Mouse (Mus musculus) lung, embryonic 15.5 days (tissue): ENCODE measurements around the gene Rabggta. TPM values are rescaled to one million over a fixed set of nuclear protein-coding genes. Genes with fewer than 3 reads are reported as not detected.

ENCODE experiments used
- ATAC-seq: fragments of 200-750 bp; cut with Nextera tagmentation; 2 replicates; pipeline ENCODE4 v1.8.0; 2017; ENCODE audit warnings: moderate number of reproducible peaks, borderline replicate concordance; ENCODE audit not compliant: low FRiP score, low TSS enrichment; ENCODE audit errors: extremely low read depth
- H3K27ac ChIP-seq: fragments of 300-500 bp; sonication (generic); 2 replicates; pipeline ENCODE4 v1.5.1; 2015; ENCODE audit warnings: moderate library complexity, mild to moderate bottlenecking, inconsistent platforms
- H3K27me3 ChIP-seq: fragments of 300-500 bp; sonication (generic); 2 replicates; pipeline ENCODE4 v1.6.1; 2015; ENCODE audit warnings: inconsistent platforms
- H3K36me3 ChIP-seq: fragments of 300-500 bp; sonication (generic); 2 replicates; pipeline ENCODE4 v1.6.1; 2015; ENCODE audit warnings: inconsistent platforms
- H3K4me1 ChIP-seq: fragments of 300-500 bp; sonication (generic); 2 replicates; pipeline ENCODE4 v1.6.1; 2015; ENCODE audit warnings: inconsistent platforms
- H3K4me2 ChIP-seq: fragments of 300-500 bp; sonication (generic); 2 replicates; pipeline ENCODE4 v1.6.1; 2015; ENCODE audit warnings: inconsistent platforms, mild to moderate bottlenecking, moderate library complexity
- H3K4me3 ChIP-seq: fragments of 300-500 bp; sonication (generic); 2 replicates; pipeline ENCODE4 v1.5.1; 2015; ENCODE audit warnings: mild to moderate bottlenecking, inconsistent platforms
- H3K9ac ChIP-seq: fragments of 300-500 bp; sonication (generic); 2 replicates; pipeline ENCODE4 v1.6.1; 2015; ENCODE audit warnings: inconsistent platforms
- H3K9me3 ChIP-seq: fragments of 300-500 bp; sonication (generic); 2 replicates; pipeline ENCODE4 v1.6.1; 2016; ENCODE audit warnings: inconsistent platforms
- WGBS: fragments of 180-500 bp; shearing (Covaris S2); methylation state at CpG from one replicate; pipeline ENCODE4 v1.1.7; 2015; 5-methylcytosine and 5-hydroxymethylcytosine counted together
- polyA plus RNA-seq: library from polyadenylated mRNA; unstranded; fragments of >200 nt; fragmentation: Nextera tagmentation; extraction: Ambion mirVana; gene quantifications from 2 replicates; pipeline ENCODE4 v1.2.1, GENCODE M21; 2015

The Rabggta gene
- polyA plus RNA-seq, 1 experiment from 2014 or later: 31.8 TPM

DNA sequence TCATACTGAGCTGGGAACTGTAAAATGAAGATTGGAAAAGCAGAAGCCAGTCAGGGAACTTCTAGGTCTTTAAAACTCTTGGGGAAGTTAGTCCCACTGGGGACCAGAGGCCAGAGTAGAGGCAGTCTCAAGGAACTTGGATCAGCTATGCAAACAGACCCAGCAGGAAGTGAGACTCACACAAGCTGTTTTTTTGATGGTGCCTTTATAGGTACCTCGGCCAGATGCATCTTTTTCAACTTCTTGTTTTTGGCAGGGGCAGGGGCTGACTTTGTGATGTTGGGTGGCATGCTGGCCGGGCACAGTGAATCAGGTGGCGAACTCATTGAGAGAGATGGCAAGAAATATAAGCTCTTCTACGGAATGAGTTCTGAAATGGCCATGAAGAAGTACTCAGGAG lies 44.4 kb downstream of the Rabggta start:
- no peak for ATAC-seq
- peaks cover 57% of the 10 kb centered on the region for H3K36me3 ChIP-seq
- 82% methylated on average over 4 of the region's 4 CpGs for WGBS

GRCm38 (mm10) chr14:55672741-55673060 lies 49.4 kb downstream of the Rabggta start:
- H3K36me3 ChIP-seq: peaks cover 37% of the 10 kb centered on the region
- peak overlapping the region; percentile 85 for H3K4me3 ChIP-seq
- H3K27me3 ChIP-seq: no peaks in the 10 kb centered on the region
- 68% methylated on average over 7 of the region's 7 CpGs for WGBS
- H3K9me3 ChIP-seq: no peaks in the 10 kb centered on the region
- H3K4me2 ChIP-seq: peak overlapping the region; percentile 81
- H3K27ac ChIP-seq: no peak overlapping the region
- no peak for ATAC-seq
- H3K9ac ChIP-seq: peak overlapping the region; percentile 38
- peaks cover 18% of the 10 kb centered on the region for H3K4me1 ChIP-seq

More for the DNA sequence above, 44.4 kb downstream of the Rabggta start:
- Histone ChIP-seq H3K9ac (no peak overlapping the region), H3K4me1 (peaks cover 20% of the 10 kb centered on the region), H3K27me3 (no peaks in the 10 kb centered on the region), H3K27ac (no peak overlapping the region), H3K4me3 (no peak overlapping the region), H3K9me3 (no peaks in the 10 kb centered on the region), H3K4me2 (no peak overlapping the region)

DNA sequence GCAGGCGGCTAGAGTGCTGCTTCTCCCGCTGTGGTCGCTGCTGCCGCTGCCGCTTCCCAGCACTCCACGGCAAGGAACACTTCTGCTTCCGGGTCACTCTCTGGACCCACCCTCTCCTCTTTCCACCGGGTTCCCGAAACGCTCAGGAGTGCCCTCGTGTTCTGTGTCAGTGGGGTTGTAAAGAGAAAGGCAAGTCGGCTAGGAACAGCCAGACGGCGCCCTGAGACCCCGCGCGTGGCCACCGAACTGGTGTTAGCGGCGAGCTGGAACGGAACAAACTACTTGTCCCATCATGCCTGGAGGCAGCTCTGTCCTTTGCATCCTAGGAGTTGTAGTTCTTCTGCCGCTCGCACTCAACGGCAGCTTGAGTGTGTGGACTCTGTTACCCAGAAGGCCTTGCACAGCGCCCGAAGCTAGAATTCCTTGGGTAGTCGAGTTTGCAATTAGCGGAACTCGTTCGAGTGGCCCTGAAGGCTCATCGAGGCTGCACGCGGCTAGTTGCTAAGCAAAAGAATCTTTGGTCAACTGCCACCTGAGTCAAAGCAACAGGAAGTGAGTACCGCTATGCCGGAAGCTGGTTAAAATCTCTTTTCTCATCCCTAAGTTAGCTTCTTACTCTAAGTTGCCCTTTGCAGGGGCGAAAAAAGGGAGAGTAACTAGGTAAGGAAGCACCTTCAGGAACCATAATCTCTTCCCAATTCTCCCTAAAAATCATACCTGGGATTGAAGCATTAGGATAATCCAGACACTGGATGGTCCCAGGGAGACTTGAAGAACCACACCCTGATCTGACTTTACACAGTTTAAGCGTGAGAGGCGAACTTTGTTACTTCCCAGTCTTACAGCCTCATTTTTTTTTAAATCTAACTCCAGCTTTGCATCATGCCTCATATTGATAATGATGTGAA lies 50.0 kb downstream of the Rabggta start, which contains the start of the genes Gmpr2 and Nedd8:
Gene Gmpr2 (plus strand): TSS at position 109 of the 908 bp plus-strand sequence.
Gene Nedd8 (minus strand): TSS at position 292 of the 908 bp plus-strand sequence.
- Histone ChIP-seq H3K27ac (peak within 1 kb of the TSS; percentile 83), H3K4me1 (peaks cover 18% of the 10 kb centered on the region), H3K9ac (peak within 1 kb of the TSS; percentile 89), H3K4me2 (peak within 1 kb of the TSS; percentile 81), H3K9me3 (no peaks in the 10 kb centered on the region), H3K4me3 (peak within 1 kb of the TSS; percentile 85), H3K27me3 (no peaks in the 10 kb centered on the region), H3K36me3 (peaks cover 31% of the 10 kb centered on the region)
- peak; percentile 99 for ATAC-seq
- 1% methylated on average over 38 of the region's 38 CpGs for WGBS

- Histone ChIP-seq H3K36me3 (peaks cover 25% of the 10 kb centered on the region), H3K27me3 (no peaks in the 10 kb centered on the region), H3K4me1 (peaks cover 18% of the 10 kb centered on the region), H3K27ac (peak overlapping the region; percentile 83), H3K4me3 (peak overlapping the region; percentile 85), H3K4me2 (peak overlapping the region; percentile 81), H3K9me3 (no peaks in the 10 kb centered on the region), H3K9ac (peak overlapping the region; percentile 89)
- peak; percentile 71 for ATAC-seq
- 1% methylated on average over 12 of the region's 12 CpGs for WGBS
These were observed 50.6 kb downstream of the Rabggta start for GRCm38 (mm10) chr14:55671486-55671832.

Other genes with a start within 250 kb of the Rabggta start
- 112 and 114 TPM in 2 replicates for gene Dhrs4, start 243.5 kb downstream of the Rabggta start, polyA plus RNA-seq
- 1.3 and 1.6 TPM in 2 replicates for gene Carmil3, start 231.6 kb downstream of the Rabggta start, polyA plus RNA-seq
- 0.11 and 0.23 TPM in 2 replicates for gene Cpne6, start 211.8 kb downstream of the Rabggta start, polyA plus RNA-seq
- not detected in 2 replicates for gene Nrl, start 197.3 kb downstream of the Rabggta start, polyA plus RNA-seq
- gene Pck2, start 182.0 kb downstream of the Rabggta start, polyA plus RNA-seq: 66.0 and 67.2 TPM in 2 replicates
- gene Dcaf11, start 162.3 kb downstream of the Rabggta start, polyA plus RNA-seq: 67.7 and 72.6 TPM in 2 replicates
- 0.79 and 1.2 TPM in 2 replicates for gene A730061H03Rik, start 161.9 kb downstream of the Rabggta start, polyA plus RNA-seq
- 3.3 and 3.7 TPM in 2 replicates for gene Fitm1, start 146.6 kb downstream of the Rabggta start, polyA plus RNA-seq
- gene Psme1, start 144.1 kb downstream of the Rabggta start, polyA plus RNA-seq: 168 and 171 TPM in 2 replicates
- gene Emc9, start 137.0 kb downstream of the Rabggta start, polyA plus RNA-seq: 4.1 and 5.1 TPM in 2 replicates
- 234 and 238 TPM in 2 replicates for gene Psme2, start 131.2 kb downstream of the Rabggta start, polyA plus RNA-seq
- gene Rnf31, start 130.6 kb downstream of the Rabggta start, polyA plus RNA-seq: 14.5 and 16.0 TPM in 2 replicates
- gene Irf9, start 118.7 kb downstream of the Rabggta start, polyA plus RNA-seq: 12.5 and 14.4 TPM in 2 replicates
- gene Rec8, start 104.2 kb downstream of the Rabggta start, polyA plus RNA-seq: 22.9 and 25.5 TPM in 2 replicates
- 81.2 and 95.6 TPM in 2 replicates for gene Ipo4, start 86.3 kb downstream of the Rabggta start, polyA plus RNA-seq
- gene Gm49378, start 84.4 kb downstream of the Rabggta start, polyA plus RNA-seq: 0.44 and 2.0 TPM in 2 replicates
- 119 and 126 TPM in 2 replicates for gene Tm9sf1, start 78.5 kb downstream of the Rabggta start, polyA plus RNA-seq
- gene Tssk4, start 72.1 kb downstream of the Rabggta start, polyA plus RNA-seq: 0.88 and 1.1 TPM in 2 replicates
- 56.5 TPM in 2 replicates for gene Mdp1, start 61.8 kb downstream of the Rabggta start, polyA plus RNA-seq
- gene Gmpr2, start 50.3 kb downstream of the Rabggta start, polyA plus RNA-seq: 60.2 and 68.1 TPM in 2 replicates
- 509 and 542 TPM in 2 replicates for gene Nedd8, start 50.1 kb downstream of the Rabggta start, polyA plus RNA-seq
- gene Tinf2, start 40.4 kb downstream of the Rabggta start, polyA plus RNA-seq: 46.9 and 48.3 TPM in 2 replicates
- gene Tgm1, start 8.3 kb downstream of the Rabggta start, polyA plus RNA-seq: 2.2 and 2.8 TPM in 2 replicates
- 86.7 and 88.4 TPM in 2 replicates for gene Dhrs1, start 23.4 kb upstream of the Rabggta start, polyA plus RNA-seq
- 39.2 and 41.4 TPM in 2 replicates for gene Nop9, start 23.4 kb upstream of the Rabggta start, polyA plus RNA-seq
- gene Cideb, start 36.2 kb upstream of the Rabggta start, polyA plus RNA-seq: 0.55 and 0.80 TPM in 2 replicates
- 0.25 and 0.35 TPM in 2 replicates for gene Ltb4r2, start 39.2 kb upstream of the Rabggta start, polyA plus RNA-seq
- 1.7 and 2.6 TPM in 2 replicates for gene Ltb4r1, start 43.7 kb upstream of the Rabggta start, polyA plus RNA-seq
- 14.3 and 18.0 TPM in 2 replicates for gene Adcy4, start 61.8 kb upstream of the Rabggta start, polyA plus RNA-seq
- gene Ripk3, start 66.6 kb upstream of the Rabggta start, polyA plus RNA-seq: 43.4 and 45.6 TPM in 2 replicates
- 50.9 and 52.7 TPM in 2 replicates for gene Nfatc4, start 100.9 kb upstream of the Rabggta start, polyA plus RNA-seq
- 19.5 and 19.7 TPM in 2 replicates for gene Nynrin, start 131.7 kb upstream of the Rabggta start, polyA plus RNA-seq
- 0.88 and 1.2 TPM in 2 replicates for gene Cbln3, start 162.1 kb upstream of the Rabggta start, polyA plus RNA-seq
- 18.3 and 18.8 TPM in 2 replicates for gene Khnyn, start 162.7 kb upstream of the Rabggta start, polyA plus RNA-seq
- 51.8 and 52.9 TPM in 2 replicates for gene Sdr39u1, start 178.0 kb upstream of the Rabggta start, polyA plus RNA-seq
- 4.3 and 5.9 TPM in 2 replicates for gene Cma1, start 222.4 kb upstream of the Rabggta start, polyA plus RNA-seq
- gene Cma2, start 228.7 kb upstream of the Rabggta start, polyA plus RNA-seq: not detected in 2 replicates